Mouse (Mus musculus) neural tube, embryonic 11.5 days (tissue): ENCODE measurements at regions not wholly inside any gene's neighbourhood (a gene's known extent, or its start where the extent isn't known, plus 50 kb on each side); places are given as distances from the start of the nearest gene placed in this dataset.

ENCODE experiments used
- ATAC-seq: fragments of 200-750 bp; cut with Nextera tagmentation; 2 replicates; pipeline ENCODE4 v1.8.0; 2017; ENCODE audit warnings: moderate number of reproducible peaks, mild to moderate bottlenecking, moderate TSS enrichment, moderate library complexity; ENCODE audit not compliant: insufficient read depth, low FRiP score, low TSS enrichment
- DNase-seq: peaks from one replicate; pipeline ENCODE4 v3.0.0-alpha.2; 2015; ENCODE audit warnings: low spot score
- H3K27ac ChIP-seq: fragments of 300-500 bp; sonication (generic); 2 replicates; pipeline ENCODE4 v1.5.1; 2014; ENCODE audit warnings: low read depth, mild to moderate bottlenecking, low read length
- H3K27me3 ChIP-seq: fragments of 300-500 bp; sonication (generic); 2 replicates; pipeline ENCODE4 v1.6.1; 2014; ENCODE audit warnings: mild to moderate bottlenecking, low read length, mixed read lengths; ENCODE audit not compliant: control insufficient read depth, insufficient read depth
- H3K36me3 ChIP-seq: fragments of 300-500 bp; sonication (generic); 2 replicates; pipeline ENCODE4 v1.6.1; 2014; ENCODE audit warnings: mild to moderate bottlenecking, low read length, moderate library complexity, mixed read lengths; ENCODE audit not compliant: control insufficient read depth, insufficient read depth
- H3K4me1 ChIP-seq: fragments of 300-500 bp; sonication (generic); 2 replicates; pipeline ENCODE4 v1.6.1; 2014; ENCODE audit warnings: low read length, mixed read lengths; ENCODE audit not compliant: control insufficient read depth, insufficient read depth
- H3K4me2 ChIP-seq: fragments of 300-500 bp; sonication (generic); 2 replicates; pipeline ENCODE4 v1.6.1; 2014; ENCODE audit warnings: low read depth, mild to moderate bottlenecking, moderate library complexity
- H3K4me3 ChIP-seq: fragments of 300-500 bp; sonication (generic); 2 replicates; pipeline ENCODE4 v1.5.1; 2014; ENCODE audit warnings: low read depth, low read length
- H3K9ac ChIP-seq: fragments of 300-500 bp; sonication (generic); 2 replicates; pipeline ENCODE4 v1.6.1; 2014; ENCODE audit warnings: mild to moderate bottlenecking, low read length
- H3K9me3 ChIP-seq: fragments of 300-500 bp; sonication (generic); 2 replicates; pipeline ENCODE4 v1.6.1; 2016; ENCODE audit warnings: low read length; ENCODE audit not compliant: control insufficient read depth
- WGBS: fragments of 180-500 bp; shearing (Covaris S2); extraction: QIAGEN DNeasy Blood & Tissue Kit; methylation state at CpG from one replicate; pipeline ENCODE4 v1.1.7; 2014; 5-methylcytosine and 5-hydroxymethylcytosine counted together

- DNase-seq, result no peak
- Histone ChIP-seq H3K9ac (no peak overlapping the region), H3K4me1 (no peaks in the 10 kb centered on the region), H3K9me3 (no peaks in the 10 kb centered on the region), H3K27me3 (no peaks in the 10 kb centered on the region), H3K36me3 (no peaks in the 10 kb centered on the region), H3K27ac (no peak overlapping the region), H3K4me3 (no peak overlapping the region), H3K4me2 (no peak overlapping the region)
- 81% methylated on average over 5 of the region's 5 CpGs for WGBS
- no peak for ATAC-seq
Observed at GRCm38 (mm10) chr13:70344311-70344710, 293.1 kb downstream of the Ice1 start.

GRCm38 (mm10) chr13:70348456-70348855 is 289.0 kb downstream of the Ice1 start:
- WGBS, result 97% methylated on average over 4 of the region's 4 CpGs
- ATAC-seq, result no peak
- Histone ChIP-seq H3K27me3 (no peaks in the 10 kb centered on the region), H3K4me1 (no peaks in the 10 kb centered on the region), H3K4me3 (no peak overlapping the region), H3K27ac (no peak overlapping the region), H3K9ac (no peak overlapping the region), H3K9me3 (no peaks in the 10 kb centered on the region), H3K36me3 (no peaks in the 10 kb centered on the region), H3K4me2 (no peak overlapping the region)
- no peak for DNase-seq

DNA sequence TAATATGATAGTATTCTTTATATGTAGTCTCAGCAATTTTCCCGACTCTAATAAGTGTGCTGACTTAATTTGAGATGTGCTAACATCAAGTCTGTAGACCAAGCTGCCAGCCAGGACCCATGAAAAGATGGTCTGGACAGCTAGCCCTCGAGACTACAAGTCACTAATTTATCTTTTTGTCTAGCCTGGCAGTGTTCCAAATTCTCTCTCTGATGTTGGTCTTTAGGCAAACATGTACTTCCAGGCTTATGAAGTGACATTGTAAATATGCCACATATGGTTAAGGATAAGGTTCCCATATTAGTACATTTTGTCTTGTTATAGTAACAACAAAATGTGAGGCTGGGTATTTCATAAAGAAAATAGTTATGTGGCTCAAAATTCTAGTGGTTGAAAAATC is 288.5 kb downstream of the Ice1 start:
- Histone ChIP-seq H3K4me1 (no peaks in the 10 kb centered on the region), H3K9me3 (no peaks in the 10 kb centered on the region), H3K27me3 (no peaks in the 10 kb centered on the region), H3K4me3 (no peak overlapping the region), H3K4me2 (no peak overlapping the region), H3K27ac (no peak overlapping the region), H3K9ac (no peak overlapping the region), H3K36me3 (no peaks in the 10 kb centered on the region)
- no peak for DNase-seq
- WGBS, result 68% methylated on average over 2 of the region's 2 CpGs
- no peak for ATAC-seq

GRCm38 (mm10) chr13:70369647-70370046 is 267.8 kb downstream of the Ice1 start:
- 73% methylated on average over 2 of the region's 2 CpGs for WGBS
- Histone ChIP-seq H3K9ac (no peak overlapping the region), H3K36me3 (no peaks in the 10 kb centered on the region), H3K27me3 (no peaks in the 10 kb centered on the region), H3K4me3 (no peak overlapping the region), H3K4me1 (no peaks in the 10 kb centered on the region), H3K4me2 (no peak overlapping the region), H3K27ac (no peak overlapping the region), H3K9me3 (no peaks in the 10 kb centered on the region)
- DNase-seq (no peak), ATAC-seq (no peak)

- Histone ChIP-seq H3K36me3 (no peaks in the 10 kb centered on the region), H3K4me1 (no peaks in the 10 kb centered on the region), H3K27ac (no peak overlapping the region), H3K9ac (no peak overlapping the region), H3K4me2 (no peak overlapping the region), H3K9me3 (no peaks in the 10 kb centered on the region), H3K27me3 (no peaks in the 10 kb centered on the region), H3K4me3 (no peak overlapping the region)
- ATAC-seq, result no peak
- 72% methylated on average over 6 of the region's 6 CpGs for WGBS
- DNase-seq, result no peak
Observed at GRCm38 (mm10) chr13:70380772-70381171, 256.7 kb downstream of the Ice1 start.

- WGBS, result 50% methylated on average over 8 of the region's 8 CpGs
- Histone ChIP-seq H3K27ac (no peak overlapping the region), H3K36me3 (no peaks in the 10 kb centered on the region), H3K4me1 (no peaks in the 10 kb centered on the region), H3K9me3 (no peaks in the 10 kb centered on the region), H3K9ac (no peak overlapping the region), H3K4me3 (no peak overlapping the region), H3K4me2 (no peak overlapping the region), H3K27me3 (no peaks in the 10 kb centered on the region)
- ATAC-seq (no peak), DNase-seq (no peak)
Observed at GRCm38 (mm10) chr13:70385292-70385691, 252.1 kb downstream of the Ice1 start.

DNA sequence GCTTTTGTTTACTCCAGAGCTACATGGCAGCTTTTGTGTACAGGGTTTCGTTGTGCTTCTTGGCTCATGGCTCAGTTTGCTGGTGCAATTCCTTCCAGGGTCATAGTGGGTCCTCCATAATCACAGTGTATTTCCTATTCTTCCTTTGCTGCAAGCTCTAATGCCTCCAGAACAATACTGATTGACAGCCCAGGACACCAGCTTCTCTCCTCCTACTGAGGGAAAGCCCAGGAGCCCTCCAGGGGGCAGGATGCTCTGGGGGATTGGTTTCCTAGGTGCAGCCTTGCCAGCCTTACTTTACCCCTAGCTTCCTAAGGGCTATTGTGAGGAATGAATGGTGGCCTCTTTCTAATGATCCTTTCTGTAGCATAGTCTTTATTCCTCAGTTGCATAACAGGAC is 224.6 kb downstream of the Ice1 start:
- Histone ChIP-seq H3K9me3 (no peaks in the 10 kb centered on the region), H3K36me3 (no peaks in the 10 kb centered on the region), H3K27me3 (no peaks in the 10 kb centered on the region), H3K27ac (no peak overlapping the region), H3K4me1 (no peaks in the 10 kb centered on the region), H3K9ac (no peak overlapping the region), H3K4me3 (no peak overlapping the region), H3K4me2 (no peak overlapping the region)
- 58% methylated on average over 1 of the region's 1 CpGs for WGBS
- DNase-seq (no peak), ATAC-seq (no peak)

GRCm38 (mm10) chr13:70418156-70418555 is 219.3 kb downstream of the Ice1 start:
- DNase-seq (no peak), ATAC-seq (no peak)
- Histone ChIP-seq H3K4me3 (no peak overlapping the region), H3K4me2 (no peak overlapping the region), H3K27me3 (no peaks in the 10 kb centered on the region), H3K36me3 (no peaks in the 10 kb centered on the region), H3K27ac (no peak overlapping the region), H3K9ac (no peak overlapping the region), H3K4me1 (no peaks in the 10 kb centered on the region), H3K9me3 (no peaks in the 10 kb centered on the region)
- 91% methylated on average over 2 of the region's 2 CpGs for WGBS

DNA sequence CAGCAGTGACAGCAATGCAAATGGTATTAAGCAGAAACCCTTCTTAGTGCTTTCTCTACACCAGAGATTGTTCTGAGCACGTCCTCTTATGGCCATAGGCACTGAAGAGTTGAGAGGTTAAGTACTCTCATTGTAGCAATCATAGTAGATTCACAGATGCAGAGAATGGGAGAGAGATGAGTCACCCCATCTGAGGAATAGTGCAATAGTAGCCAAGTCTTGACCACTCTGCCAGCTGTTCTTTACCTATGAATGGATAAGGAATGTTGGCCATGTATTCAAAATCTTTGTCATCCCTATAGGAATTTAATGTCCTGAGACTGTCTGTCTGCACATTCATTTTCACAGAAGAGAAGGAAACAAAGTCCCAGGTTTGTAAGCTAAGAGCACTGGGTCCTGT is 198.0 kb downstream of the Ice1 start:
- Histone ChIP-seq H3K4me3 (no peak overlapping the region), H3K9me3 (no peaks in the 10 kb centered on the region), H3K36me3 (no peaks in the 10 kb centered on the region), H3K4me2 (no peak overlapping the region), H3K27me3 (no peaks in the 10 kb centered on the region), H3K4me1 (no peaks in the 10 kb centered on the region), H3K9ac (no peak overlapping the region), H3K27ac (no peak overlapping the region)
- DNase-seq, result no peak
- ATAC-seq, result no peak
- WGBS, result 66% methylated on average over 1 of the region's 1 CpGs
